Mouse (Mus musculus) neutrophil, adult 5-6 weeks (primary cell): Measurements from ENCODE around the gene Mtmr1. TPM values are rescaled to one million over a fixed set of nuclear protein-coding genes. Genes with fewer than 3 reads are reported as not detected.
"Not testable (repeated sequence)": the region's sequence is repeated elsewhere in the genome, so short reads cannot be mapped to it uniquely, and the experiment has no call there.

Source experiments
- ATAC-seq: fragments of 151-379, 151-347 bp; 2 replicates; pipeline ENCODE4 v1.8.0; 2017; ENCODE audit warnings: mild to moderate bottlenecking, moderate TSS enrichment; ENCODE audit not compliant: insufficient number of reproducible peaks, poor library complexity, low FRiP score, severe bottlenecking; ENCODE audit errors: extremely low read depth
- total RNA-seq: library from RNA; stranded (forward); fragments of 200-1000 nt; gene quantifications from 2 replicates; pipeline ENCODE4 v1.2.3, GENCODE M21; 2017

Gene Mtmr1
- total RNA-seq: 27.0 and 30.4 TPM in 2 replicates

- ATAC-seq: peak; percentile 84
These were observed at the start of gene Mtmr1 for GRCm38 (mm10) chrX:71364554-71364991. Mtmr1 (plus strand) TSS chrX:71364760.

- ATAC-seq: no peak
These were observed 12.5 kb upstream of the Mtmr1 start for GRCm38 (mm10) chrX:71352033-71352432.

- ATAC-seq: no peak
These were observed 9.2 kb upstream of the Mtmr1 start for GRCm38 (mm10) chrX:71355331-71355730.

GRCm38 (mm10) chrX:71361793-71362192 lies 2.8 kb upstream of the Mtmr1 start:
- ATAC-seq: not testable (repeated sequence)

GRCm38 (mm10) chrX:71364062-71364461 lies 498 bp upstream of the Mtmr1 start:
- ATAC-seq: no peak

GRCm38 (mm10) chrX:71365011-71365410 lies 451 bp downstream of the Mtmr1 start:
- peak; percentile 23; the same call in 1 of the 2 replicates for ATAC-seq

GRCm38 (mm10) chrX:71365510-71365909 lies 950 bp downstream of the Mtmr1 start:
- no peak for ATAC-seq

- no peak for ATAC-seq
These were observed 2.4 kb downstream of the Mtmr1 start for GRCm38 (mm10) chrX:71366973-71367372.

- no peak for ATAC-seq
These were observed 12.2 kb downstream of the Mtmr1 start for GRCm38 (mm10) chrX:71376781-71377180.

GRCm38 (mm10) chrX:71378435-71378834 lies 13.9 kb downstream of the Mtmr1 start:
- no peak for ATAC-seq

- peak; percentile 56; the same call in 1 of the 2 replicates for ATAC-seq
These were observed 17.0 kb downstream of the Mtmr1 start for GRCm38 (mm10) chrX:71381571-71381970.

- ATAC-seq: no peak
These were observed 31.8 kb downstream of the Mtmr1 start for GRCm38 (mm10) chrX:71396326-71396725.

GRCm38 (mm10) chrX:71406290-71406689 lies 41.7 kb downstream of the Mtmr1 start:
- no peak for ATAC-seq

- ATAC-seq: no peak
These were observed 43.8 kb downstream of the Mtmr1 start for GRCm38 (mm10) chrX:71408386-71408785.

- no peak for ATAC-seq
These were observed 48.2 kb downstream of the Mtmr1 start for GRCm38 (mm10) chrX:71412776-71413175.

GRCm38 (mm10) chrX:71413616-71414015 lies 49.1 kb downstream of the Mtmr1 start:
- no peak for ATAC-seq

GRCm38 (mm10) chrX:71424852-71425251 lies 60.3 kb downstream of the Mtmr1 start:
- ATAC-seq: no peak

- ATAC-seq: no peak
These were observed 61.4 kb downstream of the Mtmr1 start for GRCm38 (mm10) chrX:71425746-71426519.

- no peak for ATAC-seq
These were observed 62.9 kb downstream of the Mtmr1 start for GRCm38 (mm10) chrX:71427491-71427890.

- ATAC-seq: no peak
These were observed 66.3 kb downstream of the Mtmr1 start for GRCm38 (mm10) chrX:71430900-71431299.

GRCm38 (mm10) chrX:71434448-71434847 lies 69.9 kb downstream of the Mtmr1 start:
- ATAC-seq: no peak
